Mouse (Mus musculus) B cell, adult (primary cell): ENCODE data around the gene Lta. TPM values are rescaled to one million over a fixed set of nuclear protein-coding genes. Genes with fewer than 3 reads are reported as not detected.

Experiments
- total RNA-seq: library from RNA; stranded (reverse); gene quantifications from 4 replicates; pipeline ENCODE4 v1.2.4, GENCODE M21; 2023; ENCODE audit not compliant: inconsistent age

Gene Lta
- 31.8 to 44.1 TPM (median 36.1 TPM) in 4 replicates for total RNA-seq

GRCm38 (mm10) chr17:35204494-35205379, at the start of gene Lta:
Gene Lta, minus strand, starts transcription at chr17:35205351.

GRCm38 (mm10) chr17:35241305-35242014, 36.3 kb upstream of the Lta start, which contains the start of gene Ddx39b:
Gene Ddx39b, plus strand, starts transcription at chr17:35241746.

GRCm38 (mm10) chr17:35235614-35236389, 30.7 kb upstream of the Lta start, which contains the start of gene Nfkbil1:
Gene Nfkbil1, minus strand, starts transcription at chr17:35235792.

GRCm38 (mm10) chr17:35233114-35233980, 28.2 kb upstream of the Lta start, which contains the start of gene Atp6v1g2:
Gene Atp6v1g2, plus strand, starts transcription at chr17:35233660.

GRCm38 (mm10) chr17:35220156-35220952, 15.2 kb upstream of the Lta start, which contains the start of gene Gm16181:
Gene Gm16181, plus strand, starts transcription at chr17:35220834.

GRCm38 (mm10) chr17:35201787-35202186, 3.4 kb downstream of the Lta start, which contains the start of gene Tnf:
Gene Tnf, minus strand, starts transcription at chr17:35202007.

GRCm38 (mm10) chr17:35193881-35194843, 11.0 kb downstream of the Lta start, which contains the start of gene Ltb:
Gene Ltb, plus strand, starts transcription at chr17:35194439.

GRCm38 (mm10) chr17:35187959-35188610, 17.1 kb downstream of the Lta start, which contains the start of gene Lst1:
Gene Lst1, minus strand, starts transcription at chr17:35188439.

GRCm38 (mm10) chr17:35175968-35176367, 29.2 kb downstream of the Lta start, which contains the start of gene Aif1:
Gene Aif1, minus strand, starts transcription at chr17:35176068.

GRCm38 (mm10) chr17:35164568-35165450, 40.3 kb downstream of the Lta start, which contains the start of gene Prrc2a:
Gene Prrc2a, minus strand, starts transcription at chr17:35164897.

Other genes with a start within 250 kb of the Lta start
- gene Hspa1b, start 246.1 kb downstream of the Lta start, total RNA-seq, result 17.8 to 62.2 TPM (median 28.7 TPM) in 4 replicates
- gene Gm20481, start 235.4 kb downstream of the Lta start, total RNA-seq, result not detected in 4 replicates
- 10.4 to 29.3 TPM (median 20.1 TPM) in 4 replicates for gene Hspa1a, start 233.2 kb downstream of the Lta start, total RNA-seq
- gene Hspa1l, start 232.6 kb downstream of the Lta start, total RNA-seq, result 0.21 to 0.38 TPM in 2 of 4 replicates, not detected in the others
- 30.0 to 37.2 TPM (median 32.0 TPM) in 4 replicates for gene Lsm2, start 223.5 kb downstream of the Lta start, total RNA-seq
- gene Vars, start 204.4 kb downstream of the Lta start, total RNA-seq, result 269 to 300 TPM (median 290 TPM) in 4 replicates
- gene Vwa7, start 188.8 kb downstream of the Lta start, total RNA-seq, result 0.16 to 0.54 TPM (median 0.25 TPM) in 4 replicates
- gene Sapcd1, start 177.3 kb downstream of the Lta start, total RNA-seq, result 3.4 to 6.4 TPM (median 4.6 TPM) in 4 replicates
- gene Msh5, start 158.6 kb downstream of the Lta start, total RNA-seq, result 6.1 to 10.5 TPM (median 9.2 TPM) in 4 replicates
- 196 to 218 TPM (median 210 TPM) in 4 replicates for gene Clic1, start 155.4 kb downstream of the Lta start, total RNA-seq
- gene Ddah2, start 146.3 kb downstream of the Lta start, total RNA-seq, result 2.6 to 4.8 TPM (median 4.2 TPM) in 4 replicates
- not detected in 4 replicates for gene Ly6g6c, start 140.0 kb downstream of the Lta start, total RNA-seq
- 0.45 TPM in 1 of 4 replicates, not detected in the others for gene Mpig6b, start 139.2 kb downstream of the Lta start, total RNA-seq
- gene Ly6g6e, start 128.4 kb downstream of the Lta start, total RNA-seq, result not detected in 4 replicates
- not detected in 4 replicates for gene Ly6g6d, start 127.3 kb downstream of the Lta start, total RNA-seq
- not detected in 4 replicates for gene Ly6g6f, start 119.7 kb downstream of the Lta start, total RNA-seq
- 76.3 to 80.8 TPM (median 77.2 TPM) in 4 replicates for gene Abhd16a, start 116.1 kb downstream of the Lta start, total RNA-seq
- gene Ly6g5c, start 97.1 kb downstream of the Lta start, total RNA-seq, result not detected in 4 replicates
- 0.93 to 1.6 TPM (median 1.2 TPM) in 4 replicates for gene Ly6g5b, start 89.9 kb downstream of the Lta start, total RNA-seq
- gene Gpank1, start 83.9 kb downstream of the Lta start, total RNA-seq, result 24.7 to 31.8 TPM (median 30.3 TPM) in 4 replicates
- 121 to 143 TPM (median 135 TPM) in 4 replicates for gene Csnk2b, start 83.3 kb downstream of the Lta start, total RNA-seq
- 10.6 to 19.4 TPM (median 13.7 TPM) in 4 replicates for gene D17H6S53E, start 79.0 kb downstream of the Lta start, total RNA-seq
- 0.51 to 2.8 TPM (median 0.69 TPM) in 3 of 4 replicates, not detected in the other for gene Apom, start 73.3 kb downstream of the Lta start, total RNA-seq
- gene Bag6, start 70.2 kb downstream of the Lta start, total RNA-seq, result 446 to 480 TPM (median 464 TPM) in 4 replicates
- gene Prrc2a, start 40.5 kb downstream of the Lta start, total RNA-seq, result 328 to 347 TPM (median 341 TPM) in 4 replicates
- gene Aif1, start 29.3 kb downstream of the Lta start, total RNA-seq, result 4.4 to 9.9 TPM (median 8.0 TPM) in 4 replicates
- gene Lst1, start 16.9 kb downstream of the Lta start, total RNA-seq, result 38.1 to 43.3 TPM (median 40.2 TPM) in 4 replicates
- gene Ltb, start 10.9 kb downstream of the Lta start, total RNA-seq, result 564 to 668 TPM (median 599 TPM) in 4 replicates
- 9.9 to 12.7 TPM (median 11.2 TPM) in 4 replicates for gene Tnf, start 3.3 kb downstream of the Lta start, total RNA-seq
- not detected in 4 replicates for gene Gm16181, start 15.5 kb upstream of the Lta start, total RNA-seq
- gene Atp6v1g2, start 28.3 kb upstream of the Lta start, total RNA-seq, result 1.6 to 2.5 TPM (median 2.1 TPM) in 4 replicates
- 13.3 to 15.9 TPM (median 13.7 TPM) in 4 replicates for gene Nfkbil1, start 30.4 kb upstream of the Lta start, total RNA-seq
- 432 to 470 TPM (median 447 TPM) in 4 replicates for gene Ddx39b, start 36.4 kb upstream of the Lta start, total RNA-seq
- 1,753 to 1,919 TPM (median 1,880 TPM) in 4 replicates for gene H2-D1, start 57.4 kb upstream of the Lta start, total RNA-seq
- 11.8 to 16.3 TPM (median 15.1 TPM) in 4 replicates for gene H2-Q1, start 115.1 kb upstream of the Lta start, total RNA-seq
- 6.7 to 12.2 TPM (median 10.3 TPM) in 4 replicates for gene H2-Q2, start 136.9 kb upstream of the Lta start, total RNA-seq
- 342 to 364 TPM (median 361 TPM) in 4 replicates for gene H2-Q4, start 174.3 kb upstream of the Lta start, total RNA-seq
- gene H2-Q6, start 219.5 kb upstream of the Lta start, total RNA-seq, result 271 to 340 TPM (median 322 TPM) in 4 replicates
- 154 to 200 TPM (median 183 TPM) in 4 replicates for gene H2-Q7, start 233.8 kb upstream of the Lta start, total RNA-seq